Mouse (Mus musculus) embryo, embryonic 11 days (tissue): ENCODE data around the gene Inafm2.

Experiments used
- DNase-seq: peaks from one replicate; pipeline ENCODE4 v3.0.0-alpha.2; 2015

Gene Inafm2

DNA sequence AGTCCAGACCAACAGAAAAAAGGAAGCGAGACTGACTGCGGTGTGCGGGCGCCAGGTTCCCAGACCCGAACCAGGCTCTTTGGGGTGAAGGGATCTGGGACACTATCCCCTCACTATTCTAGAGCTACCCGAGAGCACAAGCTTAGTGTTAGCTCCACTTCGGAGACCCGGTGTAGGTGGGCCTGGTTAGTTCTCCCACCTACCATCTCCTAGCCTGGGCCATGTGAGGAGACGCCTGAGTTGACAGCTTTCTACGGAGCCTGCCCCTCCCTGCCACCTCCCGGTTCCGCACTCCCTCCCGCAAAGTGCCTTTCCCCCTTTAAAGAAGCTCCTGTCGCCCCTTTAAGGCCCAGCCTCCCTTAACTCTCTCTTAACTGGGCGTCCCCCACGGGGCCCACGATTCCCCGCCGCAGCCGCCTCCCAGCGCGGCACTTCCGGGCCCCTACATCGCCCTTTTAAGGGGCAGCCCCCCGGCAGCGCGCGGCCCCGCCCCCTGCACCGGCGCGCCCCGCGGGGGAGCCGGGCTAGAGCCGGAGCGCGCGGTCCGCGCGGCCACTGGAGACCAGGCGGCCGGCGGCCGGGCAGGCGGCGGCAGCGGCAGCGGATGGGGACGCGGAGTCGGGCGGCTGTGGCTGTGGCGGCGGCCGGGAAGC, at the start of gene Inafm2:
Inafm2 (plus strand) TSS at position 527 of the 653 bp plus-strand sequence.
- DNase-seq: peak; percentile 95

GRCm38 (mm10) chr2:118696451-118697308, 48.9 kb upstream of the Inafm2 start:
- no peak for DNase-seq

- DNase-seq: no peak
Measured at GRCm38 (mm10) chr2:118697311-118697877, 48.2 kb upstream of the Inafm2 start.

GRCm38 (mm10) chr2:118697955-118698354, 47.6 kb upstream of the Inafm2 start:
- DNase-seq: no peak

DNA sequence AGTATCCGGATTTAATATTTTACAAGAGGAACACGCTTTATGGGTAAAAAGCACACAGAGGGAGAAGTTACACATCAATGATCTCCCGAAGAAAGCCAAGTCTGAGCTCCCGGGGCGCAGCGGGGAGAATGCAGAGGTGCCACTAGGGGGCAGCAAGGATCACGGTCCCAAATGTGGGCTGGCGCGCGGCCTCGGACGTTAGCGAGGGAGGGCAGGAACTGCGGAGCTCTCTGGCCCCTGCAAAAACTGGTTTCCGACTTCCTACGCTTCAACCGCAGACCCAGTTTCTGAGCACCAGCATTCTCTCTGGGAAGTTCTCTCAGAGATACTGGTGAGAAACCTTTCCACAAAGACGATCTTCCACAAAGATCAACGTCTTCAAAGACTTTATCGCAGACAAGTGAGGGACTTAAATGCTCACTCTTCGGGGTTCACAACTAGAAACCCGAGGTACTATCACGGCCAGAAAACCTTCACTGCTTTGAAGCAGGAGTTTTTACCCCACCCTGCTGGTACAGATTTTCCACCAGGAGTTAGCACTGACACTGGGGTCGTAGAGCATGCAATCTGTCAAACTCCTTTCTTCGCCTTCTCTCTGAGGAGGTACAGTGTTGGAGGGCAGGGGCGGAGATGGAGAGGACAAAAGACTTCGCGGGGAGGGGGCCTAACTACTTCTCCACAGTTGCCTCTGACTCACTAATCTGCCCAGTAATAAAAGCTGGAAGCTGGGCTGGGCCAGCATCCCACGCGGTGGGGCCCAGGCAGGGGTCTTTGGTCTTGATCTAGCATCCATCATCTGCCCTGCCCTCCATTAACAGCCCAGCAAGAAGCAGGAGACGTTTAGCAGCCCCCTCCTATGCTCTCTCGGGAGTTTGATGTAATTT, 45.1 kb upstream of the Inafm2 start:
- DNase-seq: peak; percentile 90

GRCm38 (mm10) chr2:118701161-118701560, 44.4 kb upstream of the Inafm2 start:
- no peak for DNase-seq

GRCm38 (mm10) chr2:118701971-118702882, 43.3 kb upstream of the Inafm2 start:
- DNase-seq: peak; percentile 33

- DNase-seq: peak; percentile 73
Measured at GRCm38 (mm10) chr2:118702883-118703761, 42.4 kb upstream of the Inafm2 start.

DNA sequence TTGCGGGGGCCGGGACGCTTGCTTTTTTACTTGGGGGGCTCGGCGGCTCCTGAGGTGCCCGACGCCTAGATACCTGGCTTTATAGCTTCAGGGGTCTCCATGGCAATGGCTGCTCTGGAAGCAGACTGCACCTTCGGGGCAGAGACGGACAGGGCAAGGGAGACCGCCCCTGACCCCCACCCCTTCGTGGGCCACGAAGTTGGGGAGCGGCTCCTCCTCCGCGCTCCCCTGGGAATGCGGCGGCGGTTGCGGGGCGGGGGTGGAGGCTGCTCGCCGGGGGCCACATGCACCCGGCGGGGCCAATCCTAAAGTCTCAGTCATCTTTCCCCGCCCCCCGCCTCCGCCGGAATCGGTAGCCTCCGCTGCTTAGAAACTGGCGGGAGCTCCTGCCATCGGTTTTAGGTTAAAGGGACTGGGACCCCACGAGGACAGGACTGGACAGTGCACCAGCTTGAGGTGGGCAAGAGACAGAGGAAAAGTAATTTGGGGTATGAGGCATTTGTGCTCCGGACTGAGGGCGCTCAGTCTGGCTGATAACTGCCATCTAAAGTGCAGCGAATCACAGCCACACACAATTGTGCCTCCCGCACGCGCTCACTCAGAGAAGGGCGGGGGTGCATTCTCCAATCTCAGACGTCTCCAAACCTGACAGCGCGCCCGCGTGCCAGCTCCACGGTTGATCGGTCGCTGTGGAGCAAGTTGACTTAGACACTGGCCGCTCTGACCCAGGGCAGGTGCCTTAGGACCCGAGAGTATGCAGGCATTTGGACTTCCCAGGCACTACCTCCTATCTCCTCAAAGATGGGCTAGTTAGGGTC, 41.4 kb upstream of the Inafm2 start, which contains the start of gene Ankrd63:
Ankrd63 (minus strand) TSS at position 51 of the 818 bp plus-strand sequence.
- DNase-seq: peak; percentile 34

GRCm38 (mm10) chr2:118706436-118706835, 39.1 kb upstream of the Inafm2 start:
- DNase-seq: no peak

DNA sequence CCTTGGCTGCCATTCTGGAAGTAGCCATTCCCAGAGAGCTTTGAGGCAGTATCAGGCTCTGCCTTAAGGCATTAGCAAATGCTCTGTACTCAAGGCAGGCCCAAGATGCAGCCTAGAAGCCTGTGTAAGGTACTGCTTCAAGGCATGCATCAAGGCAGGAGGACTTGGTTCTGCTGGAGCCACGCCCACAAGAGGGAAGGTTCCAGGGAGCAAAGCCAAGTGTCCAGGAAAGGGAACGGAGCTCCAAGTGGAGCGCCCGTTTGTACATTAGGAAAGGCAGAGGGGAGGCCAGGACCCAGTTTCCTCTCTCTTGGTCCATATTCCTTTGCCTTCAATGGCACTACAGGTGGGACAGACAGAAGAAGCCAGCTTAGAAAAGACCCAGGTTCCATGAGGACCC, 37.1 kb upstream of the Inafm2 start:
- DNase-seq: no peak

GRCm38 (mm10) chr2:118709655-118710221, 35.8 kb upstream of the Inafm2 start:
- no peak for DNase-seq

DNA sequence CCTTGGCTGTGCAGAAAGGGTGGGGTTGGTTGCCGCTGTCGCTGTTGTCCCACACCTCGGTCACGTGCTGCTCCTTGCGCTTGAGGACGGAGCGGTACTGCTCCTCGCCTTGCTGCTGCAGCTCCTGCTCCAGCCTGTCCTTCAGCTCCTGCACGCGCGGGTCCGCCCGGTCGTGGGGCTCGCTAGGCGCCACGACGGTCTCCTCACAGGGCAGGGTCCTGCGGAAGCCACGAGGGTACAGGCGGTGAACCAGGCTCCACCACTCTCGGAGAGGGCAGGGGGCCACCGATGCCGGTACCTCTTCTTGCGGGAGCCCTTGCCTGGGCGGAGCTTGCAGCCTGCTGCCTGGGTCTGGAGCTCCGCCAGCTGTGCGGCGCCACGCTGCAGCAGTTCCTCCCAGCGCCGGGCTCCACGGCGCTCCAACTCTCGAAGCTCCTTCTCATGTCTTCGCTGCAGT, 34.5 kb upstream of the Inafm2 start:
- peak; percentile 68 for DNase-seq

GRCm38 (mm10) chr2:118713631-118714030, 31.9 kb upstream of the Inafm2 start:
- no peak for DNase-seq

GRCm38 (mm10) chr2:118714230-118714629, 31.3 kb upstream of the Inafm2 start:
- peak; percentile 57 for DNase-seq

- no peak for DNase-seq
Measured at GRCm38 (mm10) chr2:118716677-118717076, 28.9 kb upstream of the Inafm2 start.

DNA sequence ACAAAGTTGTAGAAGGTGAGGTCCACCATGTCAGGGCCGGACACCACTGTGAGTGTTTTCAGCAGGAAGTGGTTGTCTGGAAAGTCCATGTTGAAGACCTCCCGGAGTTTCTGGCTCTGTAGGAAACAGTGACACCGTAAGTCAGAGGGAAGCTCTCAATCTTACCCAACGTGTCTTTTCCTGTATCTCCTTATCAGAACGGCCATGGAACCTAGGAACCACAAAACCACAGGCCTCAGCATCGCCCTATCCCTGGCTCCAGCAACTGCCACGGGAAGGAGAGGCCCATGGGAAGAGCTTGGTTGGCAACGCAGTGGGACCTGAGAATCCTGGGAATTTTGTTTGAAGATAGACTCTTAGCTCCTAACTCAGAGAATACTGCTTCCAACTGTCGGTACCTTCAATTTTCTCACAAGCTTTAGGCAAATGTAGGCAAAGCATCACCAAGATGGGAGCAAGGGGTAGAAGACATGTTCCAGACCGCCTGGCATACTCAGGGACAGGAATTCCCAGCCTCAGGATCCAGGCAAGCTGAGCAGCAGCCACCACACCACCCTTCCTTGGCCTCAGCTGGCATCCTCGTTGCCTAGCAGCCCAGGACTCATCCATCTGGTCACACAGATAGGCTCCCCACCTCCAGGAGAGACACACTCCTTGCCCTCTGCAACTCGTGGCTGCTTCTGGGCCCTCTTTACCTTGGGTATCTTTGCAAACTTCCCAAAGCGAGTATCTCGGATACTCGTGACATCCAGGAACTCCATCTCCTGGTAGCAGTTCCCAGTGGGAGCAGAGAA, 21.7 kb upstream of the Inafm2 start:
- DNase-seq: no peak

DNA sequence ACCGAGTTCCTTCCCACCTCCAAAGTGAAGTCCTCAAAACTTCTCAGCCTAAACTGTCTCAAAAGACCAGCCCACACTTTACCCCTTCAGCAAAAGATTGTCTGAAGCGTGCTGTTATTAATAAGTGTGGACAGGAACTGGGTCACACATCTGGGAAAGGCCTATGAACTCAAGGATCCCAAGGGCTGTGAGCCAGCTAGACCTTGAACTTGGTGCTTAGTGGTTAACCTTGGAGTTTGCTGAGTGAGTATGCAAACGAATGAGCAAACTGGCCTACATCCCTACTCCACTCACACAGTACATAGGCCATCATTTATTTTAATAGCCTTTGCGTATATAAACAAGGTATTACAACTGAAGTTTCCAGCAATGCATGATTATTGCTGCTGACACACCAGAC, 20.0 kb upstream of the Inafm2 start:
- no peak for DNase-seq
